Mouse (Mus musculus) lung, adult 2 months (tissue): Measurements from ENCODE around the gene Mrpl9.

ENCODE experiments used
- CTCF ChIP-seq: fragments of 200-500 bp; IDR thresholded peaks from 2 replicates; pipeline ENCODE4 v1.5.1; 2011; ENCODE audit warnings: mild to moderate bottlenecking, low read length, control low read depth; ENCODE audit not compliant: insufficient read depth
- POLR2A ChIP-seq: fragments of 200-500 bp; IDR thresholded peaks from 2 replicates; pipeline ENCODE4 v1.6.1; 2011; ENCODE audit warnings: low read depth, mild to moderate bottlenecking, control low read depth, low read length, borderline replicate concordance; ENCODE audit errors: extremely low read depth

DNA sequence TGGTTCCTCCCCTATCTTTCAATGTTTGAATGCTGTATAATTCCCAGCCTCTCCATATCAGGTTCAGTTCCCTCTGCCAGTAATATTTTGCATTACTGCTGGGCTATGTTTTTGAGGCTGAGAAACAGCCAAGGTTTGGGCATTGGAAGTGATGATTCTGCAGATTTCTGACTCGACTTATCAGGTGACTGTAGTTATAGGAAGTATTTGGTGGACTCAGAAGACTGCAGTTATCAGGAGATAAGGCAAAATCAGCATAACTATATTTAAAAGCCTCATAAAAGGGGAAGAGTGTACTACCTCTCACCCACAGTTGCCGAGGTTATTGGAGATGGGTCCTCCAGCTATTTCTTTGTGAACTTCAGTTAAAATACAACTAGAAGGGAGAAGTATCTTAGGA, 12.1 kb upstream of the Mrpl9 start:
- TF ChIP-seq CTCF, result no peak
- no peak for TF ChIP-seq POLR2A
